Mouse (Mus musculus) liver, embryonic 11.5 days (tissue): Measurements from ENCODE around the gene Rps12. TPM values are rescaled to one million over a fixed set of nuclear protein-coding genes. Genes with fewer than 3 reads are reported as not detected.

Source experiments
- ATAC-seq: fragments of 200-750 bp; cut with Nextera tagmentation; replicated peaks from 2 replicates; pipeline ENCODE4 v1.8.0; 2017; ENCODE audit warnings: moderate number of reproducible peaks, mild to moderate bottlenecking, moderate TSS enrichment, moderate library complexity; ENCODE audit not compliant: low FRiP score
- DNase-seq: peaks from one replicate; pipeline ENCODE4 v3.0.0-alpha.2; 2017; ENCODE audit warnings: low spot score
- H3K27ac ChIP-seq: fragments of 300-500 bp; sonication (generic); 2 replicates; pipeline ENCODE4 v1.5.1; 2014; ENCODE audit warnings: mild to moderate bottlenecking, low read depth, low read length, control low read depth
- H3K27me3 ChIP-seq: fragments of 300-500 bp; sonication (generic); replicated peaks from 2 replicates; pipeline ENCODE4 v1.6.1; 2014; ENCODE audit warnings: low read length, mixed read lengths; ENCODE audit not compliant: control insufficient read depth, insufficient read depth
- H3K36me3 ChIP-seq: fragments of 300-500 bp; sonication (generic); 2 replicates; pipeline ENCODE4 v1.6.1; 2014; ENCODE audit warnings: mild to moderate bottlenecking, low read length, moderate library complexity, mixed read lengths; ENCODE audit not compliant: control insufficient read depth, insufficient read depth
- H3K4me1 ChIP-seq: fragments of 300-500 bp; sonication (generic); replicated peaks from 2 replicates; pipeline ENCODE4 v1.6.1; 2014; ENCODE audit warnings: low read length, mixed read lengths; ENCODE audit not compliant: control insufficient read depth, insufficient read depth
- H3K4me2 ChIP-seq: fragments of 300-500 bp; sonication (generic); 2 replicates; pipeline ENCODE4 v1.6.1; 2014; ENCODE audit warnings: mild to moderate bottlenecking, control low read depth, moderate library complexity
- H3K4me3 ChIP-seq: fragments of 300-500 bp; sonication (generic); 2 replicates; pipeline ENCODE4 v1.5.1; 2014; ENCODE audit warnings: low read depth, low read length, control low read depth
- H3K9ac ChIP-seq: fragments of 300-500 bp; sonication (generic); 2 replicates; pipeline ENCODE4 v1.6.1; 2014; ENCODE audit warnings: low read depth, low read length, control low read depth
- H3K9me3 ChIP-seq: fragments of 300-500 bp; sonication (generic); 2 replicates; pipeline ENCODE4 v1.6.1; 2016; ENCODE audit warnings: low read length, inconsistent platforms, mixed read lengths; ENCODE audit not compliant: control insufficient read depth
- WGBS: fragments of 180-500 bp; shearing (Covaris S2); extraction: QIAGEN DNeasy Blood & Tissue Kit; methylation state at CpG from one replicate; pipeline ENCODE4 v1.1.7; 2014; 5-methylcytosine and 5-hydroxymethylcytosine counted together
- polyA plus RNA-seq: library from polyadenylated mRNA; unstranded; fragments of >200 nt; fragmentation: Nextera tagmentation; extraction: Ambion mirVana; gene quantifications from 2 replicates; pipeline ENCODE4 v1.2.1, GENCODE M21; 2014

Gene Rps12
- polyA plus RNA-seq, 1 experiment from 2014 or later = 303 TPM

DNA sequence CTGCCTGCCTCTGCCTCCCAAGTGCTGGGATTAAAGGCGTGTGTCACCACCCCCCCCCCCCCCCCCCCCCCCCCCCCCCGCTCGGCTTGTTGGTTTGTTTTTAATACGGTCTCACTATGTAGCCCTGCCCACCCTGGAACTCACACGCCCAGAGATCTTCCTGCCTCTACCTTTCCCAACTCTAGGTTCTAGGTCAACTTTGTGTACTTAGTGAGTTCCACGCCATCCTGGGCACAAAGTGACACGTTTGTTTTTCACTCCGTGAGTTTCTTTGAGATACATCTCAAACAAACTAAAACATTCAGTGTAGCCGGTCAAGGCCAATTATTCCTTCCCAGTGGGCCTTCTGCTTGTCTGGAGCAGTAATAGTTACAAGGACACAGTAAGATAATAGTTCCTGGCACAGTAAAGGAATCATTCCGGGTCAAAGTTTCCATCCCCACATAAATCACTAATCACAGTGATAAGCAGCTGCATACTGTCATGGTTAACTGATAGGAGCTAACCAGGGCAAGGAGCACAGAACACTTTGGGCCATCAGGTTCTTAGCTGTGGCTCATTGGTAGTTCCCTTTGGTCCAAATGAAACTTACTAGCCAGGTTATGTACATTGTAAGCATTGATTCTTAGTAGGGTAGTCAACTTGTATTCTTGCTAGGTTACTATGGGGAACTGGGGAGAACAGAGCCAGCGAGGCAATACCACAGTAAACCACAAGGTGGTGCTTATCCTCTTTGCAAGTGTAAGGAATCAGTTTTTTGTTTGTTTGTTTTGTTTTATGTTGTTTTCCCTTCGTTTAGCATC is 24.8 kb upstream of the Rps12 start:
- H3K4me1 ChIP-seq = no peaks in the 10 kb centered on the region
- no peak overlapping the region for H3K4me2 ChIP-seq
- H3K27me3 ChIP-seq = no peaks in the 10 kb centered on the region
- H3K36me3 ChIP-seq = no peaks in the 10 kb centered on the region
- H3K9ac ChIP-seq = no peak overlapping the region
- H3K4me3 ChIP-seq = no peak overlapping the region
- 64% methylated on average over 9 of the region's 12 CpGs for WGBS
- no peak for ATAC-seq
- H3K9me3 ChIP-seq = no peaks in the 10 kb centered on the region
- DNase-seq = peak; percentile 48
- no peak overlapping the region for H3K27ac ChIP-seq

DNA sequence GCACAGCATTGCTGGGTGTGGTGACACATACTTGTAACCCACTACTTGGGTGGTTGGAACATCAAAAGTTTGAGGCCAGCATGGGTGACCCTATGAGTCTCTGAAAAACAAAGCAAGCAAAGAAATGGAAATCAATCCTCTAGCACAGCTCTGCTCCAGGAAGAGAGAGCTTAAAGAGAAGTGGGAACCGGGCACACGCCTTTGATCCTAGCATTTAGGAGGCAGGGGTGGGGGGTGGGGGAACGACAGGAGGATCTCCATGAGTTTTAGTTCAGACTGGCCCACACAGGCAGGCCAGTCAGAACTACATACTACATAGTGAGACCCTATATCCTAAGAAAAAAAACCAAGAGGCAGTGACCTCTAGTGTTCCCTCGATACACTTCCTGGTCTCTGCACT is 19.1 kb upstream of the Rps12 start:
- ATAC-seq (no peak), DNase-seq (no peak)
- no peak overlapping the region for H3K4me3 ChIP-seq
- no peaks in the 10 kb centered on the region for H3K27me3 ChIP-seq
- H3K4me2 ChIP-seq = no peak overlapping the region
- H3K9ac ChIP-seq = no peak overlapping the region
- H3K4me1 ChIP-seq = no peaks in the 10 kb centered on the region
- H3K36me3 ChIP-seq = no peaks in the 10 kb centered on the region
- 60% methylated on average over 4 of the region's 4 CpGs for WGBS
- H3K27ac ChIP-seq = no peak overlapping the region
- no peaks in the 10 kb centered on the region for H3K9me3 ChIP-seq

DNA sequence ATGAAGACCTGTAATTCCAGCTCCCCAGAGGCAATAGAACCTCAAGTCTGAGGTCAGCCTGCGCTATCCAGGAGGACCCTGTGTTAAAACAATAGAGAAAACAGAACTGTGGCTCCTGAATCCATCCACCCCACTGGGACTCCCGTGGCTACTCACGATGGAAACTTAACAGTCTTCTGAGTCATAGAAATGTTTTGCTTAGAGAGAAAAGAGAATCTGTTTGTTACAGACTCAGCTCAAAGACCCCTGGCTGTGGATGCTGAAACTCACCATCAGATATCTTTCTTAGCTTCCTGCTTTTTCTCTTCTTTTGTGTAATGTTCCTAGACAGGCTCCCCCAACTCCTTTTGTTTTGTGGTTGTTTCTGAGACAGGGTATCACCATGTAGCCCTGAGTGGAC is 17.6 kb upstream of the Rps12 start:
- DNase-seq (no peak), ATAC-seq (no peak)
- H3K36me3 ChIP-seq = no peaks in the 10 kb centered on the region
- H3K27me3 ChIP-seq = no peaks in the 10 kb centered on the region
- no peak overlapping the region for H3K27ac ChIP-seq
- no peak overlapping the region for H3K4me3 ChIP-seq
- WGBS = 79% methylated on average over 3 of the region's 3 CpGs
- H3K4me1 ChIP-seq = 0 out of 2 replicates have a peak, but pooled peaks cover 3% of the 10 kb centered on the region
- H3K9ac ChIP-seq = no peak overlapping the region
- no peak overlapping the region for H3K4me2 ChIP-seq
- H3K9me3 ChIP-seq = no peaks in the 10 kb centered on the region

DNA sequence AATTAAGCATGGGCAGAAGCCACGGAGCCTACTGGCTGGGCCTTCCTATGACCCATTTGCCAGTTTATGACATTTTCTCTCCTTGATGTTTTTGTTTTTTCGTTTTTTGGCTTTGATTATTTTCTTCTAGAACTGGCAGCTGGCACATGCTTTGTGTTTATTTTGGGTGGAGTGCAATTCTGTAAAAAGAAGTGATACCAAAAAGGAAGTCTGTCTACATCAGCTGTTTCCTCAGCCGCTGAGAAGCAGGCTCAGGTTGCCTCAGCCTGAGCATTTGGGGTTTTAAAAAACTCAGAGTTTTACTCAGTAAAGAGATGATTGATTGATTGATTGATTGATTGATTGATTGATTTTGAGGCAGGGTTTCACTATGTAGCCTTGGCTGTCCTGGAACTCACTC is 15.8 kb upstream of the Rps12 start:
- ATAC-seq = no peak
- Histone ChIP-seq H3K4me2 (no peak overlapping the region), H3K36me3 (no peaks in the 10 kb centered on the region)

DNA sequence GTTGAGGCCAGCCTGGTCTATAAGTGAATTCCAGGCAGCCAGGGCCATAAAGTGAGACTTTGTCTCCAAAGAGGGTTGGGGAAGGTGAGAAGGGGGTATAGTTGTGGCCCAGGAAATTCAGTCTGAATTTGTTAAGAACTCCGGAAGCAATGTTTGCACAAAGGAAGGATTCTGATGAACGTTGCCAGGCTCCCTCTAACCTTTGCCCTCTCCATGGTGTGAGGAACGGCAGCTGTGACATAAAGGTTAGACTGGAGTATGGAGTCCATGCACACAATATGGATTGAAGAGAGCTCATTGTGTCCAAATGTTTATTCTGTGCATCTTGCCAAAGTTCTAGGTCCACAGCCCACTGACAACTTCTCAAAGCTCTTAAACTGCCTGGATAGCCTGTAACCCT is 12.9 kb upstream of the Rps12 start:
- no peak overlapping the region for H3K9ac ChIP-seq
- H3K4me1 ChIP-seq = 0 out of 2 replicates have a peak, but pooled peaks cover 3% of the 10 kb centered on the region
- 47% methylated on average over 3 of the region's 3 CpGs for WGBS
- no peaks in the 10 kb centered on the region for H3K36me3 ChIP-seq
- DNase-seq = no peak
- no peak overlapping the region for H3K4me3 ChIP-seq
- H3K27ac ChIP-seq = no peak overlapping the region
- no peak; the same call in 1 of the 2 replicates for ATAC-seq
- H3K27me3 ChIP-seq = no peaks in the 10 kb centered on the region
- no peak overlapping the region for H3K4me2 ChIP-seq
- no peaks in the 10 kb centered on the region for H3K9me3 ChIP-seq

More for the DNA sequence above, 15.8 kb upstream of the Rps12 start:
- Histone ChIP-seq H3K4me3 (no peak overlapping the region), H3K9me3 (no peaks in the 10 kb centered on the region), H3K27me3 (no peaks in the 10 kb centered on the region), H3K9ac (no peak overlapping the region), H3K27ac (no peak overlapping the region), H3K4me1 (0 out of 2 replicates have a peak, but pooled peaks cover 3% of the 10 kb centered on the region)
- DNase-seq = no peak
- 50% methylated on average over 3 of the region's 3 CpGs for WGBS

DNA sequence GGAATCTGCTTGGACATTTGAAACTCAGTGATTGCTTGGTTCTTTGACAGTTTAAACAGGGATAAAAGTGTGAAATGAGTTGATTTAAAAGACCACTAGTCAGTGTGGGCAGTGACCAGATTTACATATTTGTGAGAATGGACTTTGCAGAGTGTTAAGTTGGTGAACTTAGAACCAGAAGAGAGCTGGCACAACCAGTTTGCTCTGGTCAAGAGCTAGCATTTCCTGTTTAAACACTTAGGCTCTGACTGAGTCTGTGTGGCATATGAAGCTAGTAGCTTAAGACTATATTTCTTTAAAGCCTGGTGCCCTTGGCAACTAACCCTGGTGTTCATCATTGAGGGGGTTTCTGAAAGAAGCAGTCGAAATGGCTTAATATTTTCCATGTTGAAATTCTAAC is 11.1 kb upstream of the Rps12 start:
- ATAC-seq = no peak
- no peak overlapping the region for H3K27ac ChIP-seq
- 81% methylated on average over 1 of the region's 1 CpGs for WGBS

DNA sequence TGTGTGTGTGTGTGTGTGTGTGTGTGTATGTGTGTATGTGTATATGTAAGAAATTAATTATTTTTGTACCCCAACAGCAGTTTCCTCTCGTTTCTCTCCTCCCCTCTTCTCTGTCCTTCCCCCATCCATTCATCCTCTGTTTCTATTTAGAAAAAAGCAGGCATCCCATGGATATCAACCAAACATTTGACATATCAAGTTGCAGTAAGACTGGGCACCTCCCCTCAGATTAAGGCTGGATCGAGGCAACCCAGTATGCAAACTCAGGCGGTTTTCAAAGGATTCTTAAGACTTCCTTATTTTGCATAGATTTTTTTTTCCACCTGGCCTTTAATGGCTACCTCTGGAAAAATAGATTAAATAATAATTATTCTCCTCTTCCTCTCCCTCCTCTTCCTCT is 10.5 kb upstream of the Rps12 start:
- 35% methylated on average over 3 of the region's 3 CpGs for WGBS
- no peak for DNase-seq
- Histone ChIP-seq H3K4me3 (peak overlapping the region; percentile 57), H3K4me2 (peak overlapping the region; percentile 75), H3K9ac (no peak overlapping the region), H3K4me1 (0 out of 2 replicates have a peak, but pooled peaks cover 3% of the 10 kb centered on the region), H3K27me3 (no peaks in the 10 kb centered on the region), H3K27ac (no peak overlapping the region), H3K9me3 (no peaks in the 10 kb centered on the region), H3K36me3 (no peaks in the 10 kb centered on the region)
- ATAC-seq = no peak

More for the DNA sequence above, 11.1 kb upstream of the Rps12 start:
- Histone ChIP-seq H3K36me3 (no peaks in the 10 kb centered on the region), H3K9ac (no peak overlapping the region), H3K9me3 (no peaks in the 10 kb centered on the region), H3K4me2 (no peak overlapping the region), H3K4me3 (no peak overlapping the region), H3K4me1 (0 out of 2 replicates have a peak, but pooled peaks cover 3% of the 10 kb centered on the region), H3K27me3 (no peaks in the 10 kb centered on the region)
- no peak for DNase-seq

DNA sequence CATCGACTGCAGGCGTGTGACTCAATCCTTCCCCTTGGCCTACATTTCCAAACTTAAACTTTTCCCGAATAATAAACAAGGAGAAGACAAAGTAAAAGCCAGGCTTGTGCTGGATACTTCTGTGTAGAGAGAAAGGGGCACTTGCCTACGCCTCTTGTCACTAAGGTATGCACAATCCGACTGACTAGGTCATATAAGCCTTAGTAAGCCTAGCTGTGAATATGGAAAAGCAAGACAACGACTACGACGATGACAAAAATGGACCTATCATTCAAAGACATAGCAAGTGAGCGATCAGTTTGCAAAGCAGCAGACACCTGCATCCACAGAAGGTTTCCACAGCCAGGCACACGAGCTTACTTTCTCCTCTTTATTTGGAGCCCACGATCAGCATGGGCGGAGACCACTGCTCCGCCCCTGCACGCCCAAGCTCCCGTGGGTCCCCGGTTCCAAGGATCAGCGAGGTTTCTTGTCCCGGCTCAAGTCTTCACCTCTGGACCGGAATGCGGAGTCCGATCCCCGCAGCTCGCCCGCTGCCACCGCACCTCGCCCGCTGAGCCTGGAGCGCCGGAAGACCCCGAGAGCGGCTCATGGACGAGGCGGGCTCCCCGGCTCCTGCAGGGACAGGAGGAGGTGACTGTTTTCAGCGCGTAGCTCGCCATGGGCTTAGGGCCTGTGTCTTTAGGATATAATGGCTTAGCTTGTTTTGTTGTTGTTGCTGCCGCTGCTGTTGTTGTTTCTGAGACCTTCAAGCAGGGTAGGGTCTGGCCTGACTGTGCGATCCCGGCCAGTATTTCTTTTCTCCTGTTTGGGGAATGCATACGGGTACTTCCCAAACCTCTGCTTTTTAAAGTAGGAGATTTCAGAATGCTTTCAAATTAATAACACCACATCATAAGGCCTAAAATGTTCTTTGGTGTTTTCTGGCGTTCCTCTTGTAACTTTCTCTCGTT is 9.8 kb upstream of the Rps12 start, which contains the start of gene Slc18b1:
Gene Slc18b1, plus strand, starts transcription at position 436 of the 953 bp plus-strand sequence.
- ATAC-seq (peak; percentile 48), DNase-seq (peak; percentile 61)
- H3K36me3 ChIP-seq = no peaks in the 10 kb centered on the region
- no peaks in the 10 kb centered on the region for H3K9me3 ChIP-seq
- H3K4me1 ChIP-seq = 0 out of 2 replicates have a peak, but pooled peaks cover 3% of the 10 kb centered on the region
- 9% methylated on average over 43 of the region's 43 CpGs for WGBS
- no peak within 1 kb of the TSS for H3K27ac ChIP-seq
- peak within 1 kb of the TSS; percentile 57 for H3K4me3 ChIP-seq
- peak within 1 kb of the TSS; percentile 75 for H3K4me2 ChIP-seq
- H3K9ac ChIP-seq = peak within 1 kb of the TSS; percentile 69
- H3K27me3 ChIP-seq = no peaks in the 10 kb centered on the region
